Mouse (Mus musculus) CH12.LX (cell line): ENCODE measurements around the gene Mmp13.

ENCODE experiments used
- CTCF ChIP-seq, 2 experiments: IDR thresholded peaks in 1 of 2; conservative IDR thresholded peaks in 1 of 2; 2 replicates each; pipeline ENCODE4 v1.5.1; 2011 to 2012; ENCODE audit warnings: low read depth in 2 of 2, low read length in 2 of 2, improper control_type of control experiment in 1 of 2, inconsistent platforms in 1 of 2, mild to moderate bottlenecking in 1 of 2, moderate library complexity in 1 of 2
- MAFK ChIP-seq: IDR thresholded peaks from 2 replicates; pipeline ENCODE4 v1.6.1; 2011; ENCODE audit warnings: low read length, improper control_type of control experiment; ENCODE audit not compliant: insufficient replicate concordance
- MAX ChIP-seq: IDR thresholded peaks from 2 replicates; pipeline ENCODE4 v1.6.1; 2011; ENCODE audit warnings: low read length, improper control_type of control experiment
- MYC ChIP-seq: IDR thresholded peaks from 2 replicates; pipeline ENCODE4 v1.6.1; 2011; ENCODE audit warnings: low read depth, mild to moderate bottlenecking, improper control_type of control experiment, low read length

GRCm38 (mm10) chr9:7282565-7283302 lies 10.4 kb downstream of the Mmp13 start:
- no peak for TF ChIP-seq MAFK
- TF ChIP-seq MAX, result no peak
- no peak for TF ChIP-seq CTCF (conservative IDR thresholded peaks at IDR 0.05 in 1 of 2, IDR thresholded peaks at IDR 0.05 in 1 of 2; ENCODE audit: low read depth in 2 of 2, low read length in 2 of 2)
- TF ChIP-seq MYC, result no peak
